Comparison of ENCODE assay signal across 16 mouse cellular contexts in the genomic region with DNA sequence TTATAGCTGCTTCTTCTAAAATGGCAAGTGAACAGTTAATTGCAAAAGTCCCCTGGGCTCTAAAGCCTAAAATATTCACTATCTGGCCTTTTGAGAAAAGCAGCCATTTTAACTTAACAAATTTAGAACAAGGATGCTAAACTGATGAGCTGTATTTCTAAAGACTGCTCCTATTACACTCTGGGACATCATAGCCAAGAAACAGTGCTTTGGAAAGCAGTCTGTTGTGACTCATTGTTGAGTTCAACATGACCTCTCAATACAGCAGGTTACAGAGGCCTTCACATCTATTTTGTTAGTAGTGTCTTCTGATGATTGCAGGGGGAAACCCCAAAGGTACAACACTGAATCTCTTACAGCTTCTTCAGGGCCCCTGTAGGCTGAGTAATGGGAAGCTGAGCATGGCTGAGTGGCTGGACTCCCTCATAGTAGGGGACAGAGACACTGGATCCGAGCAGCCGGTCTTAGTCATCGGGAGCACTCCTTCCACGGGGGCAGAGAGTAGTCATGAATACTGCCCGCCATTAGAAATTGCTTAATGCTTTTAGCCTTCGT.
"Had no signal": no experiment of that assay in that cellular context is flagged by ENCODE, and none has a peak within 500 bp of the region (broad histone marks: within the 10 kb centered on the region; RNA-seq: fewer than 3 reads in every experiment).

No protein-coding gene starts in this region.

- H3K36me3 ChIP-seq: liver, embryonic 13.5 days; lung, embryonic 15.5 days; neural tube, embryonic 12.5 days; stomach, embryonic 15.5 days had no signal

- DNase-seq: kidney, adult 8-10 months; kidney, postnatal 25 days; layer of hippocampus, postnatal 36 days; liver; liver, embryonic 13.5 days; liver, postnatal 0 days; midbrain, embryonic 14.5 days; retina, postnatal 1 day; right cerebral cortex, postnatal 4 days; thymus, adult 2 months; thymus, postnatal 25 days had no signal

- H3K27ac ChIP-seq: limb, embryonic 12.5 days; liver, embryonic 13.5 days; lung, embryonic 15.5 days; neural tube, embryonic 12.5 days; stomach, embryonic 15.5 days had no signal

- H3K4me3 ChIP-seq: limb, embryonic 12.5 days; liver, embryonic 13.5 days; lung, embryonic 15.5 days; myocyte; neural tube, embryonic 12.5 days; stomach, embryonic 15.5 days had no signal

- H3K9me3 ChIP-seq: limb, embryonic 12.5 days; liver, embryonic 13.5 days; lung, embryonic 15.5 days; neural tube, embryonic 12.5 days; stomach, embryonic 15.5 days had no signal

- ATAC-seq: liver, postnatal 0 days had no signal

- H3K4me2 ChIP-seq: limb, embryonic 12.5 days; liver, embryonic 13.5 days; lung, embryonic 15.5 days; neural tube, embryonic 12.5 days; stomach, embryonic 15.5 days had no signal

- H3K9ac ChIP-seq: limb, embryonic 12.5 days; liver, embryonic 13.5 days; liver, postnatal 0 days; lung, embryonic 15.5 days; neural tube, embryonic 12.5 days; stomach, embryonic 15.5 days had no signal

- H3K27me3 ChIP-seq: limb, embryonic 12.5 days; liver, embryonic 13.5 days; lung, embryonic 15.5 days; neural tube, embryonic 12.5 days; stomach, embryonic 15.5 days had no signal
